Mouse (Mus musculus) liver, adult 2 months (tissue): ENCODE results near the gene Cacng2. TPM values are rescaled to one million over a fixed set of nuclear protein-coding genes. Genes with fewer than 3 reads are reported as not detected.
A peak's percentile ranks its signal among the peaks of the same experiment; 100 is the strongest.

Experiments
- DNase-seq: peaks from one replicate; pipeline ENCODE4 v3.0.0-alpha.2; 2011; ENCODE audit warnings: low read depth, low spot score; ENCODE audit errors: extremely low read depth
- H3K27ac ChIP-seq: fragments of 200-500 bp; replicated peaks from 2 replicates; pipeline ENCODE4 v1.5.1; 2012; ENCODE audit warnings: low read depth, mild to moderate bottlenecking, control low read depth, inconsistent platforms, low read length; ENCODE audit not compliant: insufficient read depth
- H3K27me3 ChIP-seq: fragments of 200-500 bp; 2 replicates; pipeline ENCODE4 v1.6.1; 2012; ENCODE audit warnings: mild to moderate bottlenecking, moderate library complexity, low read length, inconsistent platforms; ENCODE audit not compliant: control insufficient read depth, insufficient read depth
- H3K36me3 ChIP-seq: fragments of 200-500 bp; 2 replicates; pipeline ENCODE4 v1.6.1; 2012; ENCODE audit warnings: low read length, inconsistent platforms; ENCODE audit not compliant: control insufficient read depth, insufficient read depth
- H3K4me1 ChIP-seq: fragments of 200-500 bp; 2 replicates; pipeline ENCODE4 v1.6.1; 2011; ENCODE audit warnings: low read length; ENCODE audit not compliant: control insufficient read depth, insufficient read depth
- H3K4me3 ChIP-seq: fragments of 200-500 bp; 2 replicates; pipeline ENCODE4 v1.5.1; 2011; ENCODE audit warnings: low read depth, mild to moderate bottlenecking, control low read depth, low read length, moderate library complexity; ENCODE audit not compliant: insufficient read depth
- H3K79me2 ChIP-seq: fragments of 200-500 bp; 2 replicates; pipeline ENCODE4 v1.6.1; 2012; ENCODE audit warnings: inconsistent platforms, mild to moderate bottlenecking, low read length, moderate library complexity; ENCODE audit not compliant: control insufficient read depth, insufficient read depth
- H3K9ac ChIP-seq: fragments of 200-500 bp; 2 replicates; pipeline ENCODE4 v1.6.1; 2012; ENCODE audit warnings: low read depth, mild to moderate bottlenecking, control low read depth, inconsistent platforms, low read length
- CTCF ChIP-seq: fragments of 200-500 bp; IDR thresholded peaks from 2 replicates; pipeline ENCODE4 v1.5.1; 2011; ENCODE audit warnings: low read depth, low read length, control low read depth
- POLR2A ChIP-seq: fragments of 200-500 bp; IDR thresholded peaks from 2 replicates; pipeline ENCODE4 v1.6.1; 2011; ENCODE audit warnings: low read length, control low read depth; ENCODE audit not compliant: insufficient read depth; ENCODE audit errors: extremely low read depth
- WGBS: fragments of 180-500 bp; shearing (Covaris S2); methylation state at CpG from one replicate; pipeline ENCODE4 v1.1.7; 2018; 5-methylcytosine and 5-hydroxymethylcytosine counted together
- polyA plus RNA-seq: library from polyadenylated mRNA; depleted of rRNA; stranded (reverse); fragments of >200 nt; gene quantifications from 2 replicates; pipeline ENCODE4 v1.2.3, GENCODE M21; 2012
- total RNA-seq: library from RNA; depleted of rRNA; stranded (reverse); fragments of >200 nt; gene quantifications from 2 replicates; pipeline ENCODE4 v1.2.3, GENCODE M21; 2014

Cacng2 gene
- total and polyA plus RNA-seq, 2 experiments = not detected

- Histone ChIP-seq H3K27me3 (no peaks in the 10 kb centered on the region), H3K27ac (no peak overlapping the region), H3K4me3 (no peak overlapping the region), H3K79me2 (peaks cover 9% of the 10 kb centered on the region; the same call in 1 of the 2 replicates), H3K4me1 (peaks cover 8% of the 10 kb centered on the region), H3K9ac (no peak overlapping the region), H3K36me3 (peaks cover 70% of the 10 kb centered on the region)
- 81% methylated on average over 9 of the region's 9 CpGs for WGBS
- TF ChIP-seq POLR2A (no peak), CTCF (peak; percentile 13; the same call in 1 of the 2 replicates)
- DNase-seq = no peak
Observed at GRCm38 (mm10) chr15:77965117-77965528, 154.7 kb downstream of the Cacng2 start.

GRCm38 (mm10) chr15:77962447-77962846 lies 157.4 kb downstream of the Cacng2 start:
- no peak overlapping the region for H3K27ac ChIP-seq
- 97% methylated on average over 5 of the region's 5 CpGs for WGBS
- H3K36me3 ChIP-seq = peaks cover 75% of the 10 kb centered on the region
- no peaks in the 10 kb centered on the region for H3K27me3 ChIP-seq
- no peak for DNase-seq
- no peak for TF ChIP-seq CTCF
- TF ChIP-seq POLR2A = no peak
- no peak overlapping the region for H3K4me3 ChIP-seq
- no peaks in the 10 kb centered on the region for H3K4me1 ChIP-seq
- no peaks in the 10 kb centered on the region for H3K79me2 ChIP-seq
- H3K9ac ChIP-seq = no peak overlapping the region

- Histone ChIP-seq H3K4me1 (peaks cover 3% of the 10 kb centered on the region; the same call in 1 of the 2 replicates), H3K4me3 (no peak overlapping the region), H3K27ac (no peak overlapping the region), H3K36me3 (peaks cover 58% of the 10 kb centered on the region), H3K9ac (no peak overlapping the region), H3K27me3 (peaks cover 3% of the 10 kb centered on the region; the same call in 1 of the 2 replicates), H3K79me2 (no peaks in the 10 kb centered on the region)
- no peak for DNase-seq
- WGBS = 85% methylated on average over 6 of the region's 6 CpGs
- TF ChIP-seq CTCF = no peak
Observed at GRCm38 (mm10) chr15:77960693-77961092, 159.1 kb downstream of the Cacng2 start.

GRCm38 (mm10) chr15:77958071-77958470 lies 161.8 kb downstream of the Cacng2 start:
- no peak overlapping the region for H3K4me3 ChIP-seq
- no peak for DNase-seq
- H3K36me3 ChIP-seq = peaks cover 36% of the 10 kb centered on the region
- H3K4me1 ChIP-seq = peaks cover 3% of the 10 kb centered on the region; the same call in 1 of the 2 replicates
- no peak for TF ChIP-seq CTCF
- TF ChIP-seq POLR2A = no peak
- no peak overlapping the region for H3K9ac ChIP-seq
- no peaks in the 10 kb centered on the region for H3K79me2 ChIP-seq
- 78% methylated on average over 3 of the region's 3 CpGs for WGBS
- H3K27me3 ChIP-seq = peaks cover 3% of the 10 kb centered on the region; the same call in 1 of the 2 replicates
- no peak overlapping the region for H3K27ac ChIP-seq

- Histone ChIP-seq H3K4me3 (no peak overlapping the region), H3K79me2 (no peaks in the 10 kb centered on the region), H3K36me3 (peaks cover 31% of the 10 kb centered on the region; the same call in 1 of the 2 replicates), H3K4me1 (peaks cover 3% of the 10 kb centered on the region; the same call in 1 of the 2 replicates), H3K9ac (no peak overlapping the region), H3K27me3 (peaks cover 3% of the 10 kb centered on the region; the same call in 1 of the 2 replicates), H3K27ac (no peak overlapping the region)
- DNase-seq = no peak
- no peak for TF ChIP-seq POLR2A
- no peak for TF ChIP-seq CTCF
- WGBS = 50% methylated on average over 5 of the region's 5 CpGs
Observed at GRCm38 (mm10) chr15:77957625-77958024, 162.2 kb downstream of the Cacng2 start.

DNA sequence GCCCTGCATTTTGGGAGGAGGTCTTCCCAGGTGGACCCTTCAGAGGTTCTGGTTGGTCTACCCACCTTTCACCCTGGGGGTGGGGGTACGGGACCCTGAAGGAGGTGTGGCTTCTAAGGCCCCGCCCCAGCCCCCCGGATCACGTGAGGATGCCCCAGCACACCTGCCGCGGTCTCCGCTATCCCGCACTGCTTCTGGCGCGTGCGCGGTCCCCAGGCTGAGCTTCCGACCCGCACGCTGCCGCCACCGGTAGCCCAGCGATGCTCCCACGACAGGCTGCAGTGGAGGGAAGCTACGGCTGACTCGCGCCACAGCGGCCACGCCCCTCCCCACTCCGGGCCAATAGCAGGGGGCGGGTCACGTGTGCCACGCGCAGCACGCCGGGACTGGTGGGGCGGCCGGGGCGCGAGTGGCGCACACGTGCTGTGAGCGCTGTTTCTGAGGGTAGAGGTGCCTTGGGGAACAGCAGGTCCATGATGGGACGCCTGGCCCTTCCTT lies 163.4 kb downstream of the Cacng2 start, which contains the start of gene Foxred2:
Gene Foxred2, minus strand, starts transcription at position 319 of the 498 bp plus-strand sequence.
- H3K27me3 ChIP-seq = peaks cover 3% of the 10 kb centered on the region; the same call in 1 of the 2 replicates
- peak within 1 kb of the TSS; percentile 24 for H3K9ac ChIP-seq
- no peaks in the 10 kb centered on the region for H3K79me2 ChIP-seq
- DNase-seq = peak; percentile 27
- peaks cover 3% of the 10 kb centered on the region; the same call in 1 of the 2 replicates for H3K4me1 ChIP-seq
- TF ChIP-seq POLR2A = no peak
- no peak for TF ChIP-seq CTCF
- peaks cover 24% of the 10 kb centered on the region; the same call in 1 of the 2 replicates for H3K36me3 ChIP-seq
- 2% methylated on average over 39 of the region's 39 CpGs for WGBS
- no peak within 1 kb of the TSS for H3K27ac ChIP-seq
- peak within 1 kb of the TSS; percentile 53; the same call in 1 of the 2 replicates for H3K4me3 ChIP-seq
